Mouse (Mus musculus) layer of hippocampus, adult 8-10 months (tissue): ENCODE data around the gene Krt33a. TPM values are rescaled to one million over a fixed set of nuclear protein-coding genes. Genes with fewer than 3 reads are reported as not detected.

Source experiments
- DNase-seq, 2 experiments: peaks; one replicate each; pipeline ENCODE4 v3.0.0; 2022; ENCODE audit warnings: low spot score in 2 of 2
- total RNA-seq, 4 experiments: library from RNA; stranded (reverse); gene quantifications; 2 replicates each; pipeline ENCODE4 v1.2.4; 2022

The Krt33a gene
- total RNA-seq, result not detected

- DNase-seq, result no peak
Measured at GRCm38 (mm10) chr11:100016112-100016511, at the start of gene Krt33a. Gene Krt33a (minus strand): TSS chr11:100016212.

DNA sequence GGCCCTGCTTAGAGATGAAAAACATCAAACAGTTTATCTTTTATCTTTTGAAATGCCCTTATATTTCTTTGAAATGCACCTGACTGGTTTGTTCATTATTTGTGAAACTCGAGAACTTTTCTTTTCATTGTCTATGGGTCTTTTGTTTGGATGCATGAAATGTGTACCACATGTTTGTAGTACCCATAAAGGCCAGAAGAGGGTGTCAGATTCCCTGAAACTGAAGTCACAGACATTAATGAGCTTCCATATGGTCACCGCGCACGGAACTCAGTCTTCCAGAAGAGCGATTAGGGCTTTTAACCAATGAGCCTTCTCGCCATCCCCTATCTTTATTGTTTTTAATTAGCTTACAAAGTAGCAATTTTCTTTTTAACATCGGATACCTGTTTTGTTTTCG, 42.9 kb upstream of the Krt33a start:
- DNase-seq, result no peak

DNA sequence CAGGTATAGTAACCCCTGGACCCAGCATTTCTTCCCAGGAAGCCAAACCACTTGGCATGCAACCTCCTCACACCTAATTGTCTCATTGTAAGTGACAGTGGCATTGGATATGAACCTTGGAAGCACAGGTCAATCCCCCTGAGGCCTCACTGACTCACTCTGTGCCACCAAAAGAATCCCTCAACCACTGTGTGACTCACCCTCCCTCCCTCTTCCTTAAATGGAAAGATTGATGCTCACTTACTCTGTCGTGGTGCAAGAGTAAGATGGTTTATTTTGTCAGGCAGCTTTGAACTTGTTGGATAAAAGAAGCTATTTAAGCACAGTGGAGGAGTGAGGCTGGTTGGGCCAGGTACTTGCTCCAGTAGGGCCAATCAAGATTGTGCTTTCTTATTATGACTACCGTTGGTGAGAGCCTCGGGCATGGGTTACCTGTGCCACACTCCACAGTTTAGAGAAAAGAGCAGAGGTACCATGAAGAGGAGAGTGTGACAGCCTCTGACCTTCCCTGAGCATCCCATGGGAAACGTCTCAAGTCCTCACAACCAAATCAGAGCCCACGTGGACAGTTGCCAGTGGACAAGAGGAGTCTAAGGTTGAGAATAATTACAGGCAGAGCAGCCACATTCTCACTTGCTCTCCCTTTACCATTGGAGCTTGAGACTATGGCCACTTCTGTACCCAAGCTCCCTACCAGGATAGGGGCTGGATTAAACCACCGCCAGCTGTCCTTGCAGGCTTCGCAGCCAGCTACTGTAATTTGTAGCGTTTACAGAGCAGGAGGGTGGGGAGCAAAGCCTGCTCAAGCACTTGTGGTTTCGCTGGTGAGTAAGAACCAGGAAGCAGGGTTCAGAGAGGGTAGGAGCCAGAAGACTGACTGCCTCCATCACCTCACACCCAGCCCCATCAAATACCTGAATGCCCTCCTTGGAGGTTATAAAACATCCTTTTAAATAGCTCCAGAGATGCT, 40.0 kb upstream of the Krt33a start:
- DNase-seq, result no peak

DNA sequence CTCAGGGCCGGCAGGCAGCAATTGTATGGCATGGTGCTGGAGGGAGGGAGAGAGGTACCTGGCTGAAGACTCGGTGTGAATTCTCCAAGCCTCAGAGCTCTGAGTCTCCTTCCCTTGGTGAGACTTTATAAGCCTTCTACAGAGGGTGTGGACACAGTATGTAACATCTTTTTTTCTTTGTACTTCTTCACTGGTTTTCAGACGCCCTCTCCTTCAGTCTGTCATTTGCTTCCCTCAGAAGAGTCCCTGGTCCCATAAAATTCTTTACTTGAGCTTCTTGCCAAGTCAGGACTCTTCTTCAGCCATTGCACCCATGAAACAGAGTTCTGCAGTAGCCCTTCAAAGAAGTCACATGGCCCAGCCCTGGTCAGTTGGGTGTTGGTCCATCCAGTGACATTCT, 34.4 kb upstream of the Krt33a start, which contains the start of gene Krt31:
TSS of gene Krt31 (minus strand) at position 101 of the 400 bp plus-strand sequence.
- DNase-seq, result no peak

GRCm38 (mm10) chr11:100047193-100047592, 31.2 kb upstream of the Krt33a start:
- DNase-seq, result no peak

DNA sequence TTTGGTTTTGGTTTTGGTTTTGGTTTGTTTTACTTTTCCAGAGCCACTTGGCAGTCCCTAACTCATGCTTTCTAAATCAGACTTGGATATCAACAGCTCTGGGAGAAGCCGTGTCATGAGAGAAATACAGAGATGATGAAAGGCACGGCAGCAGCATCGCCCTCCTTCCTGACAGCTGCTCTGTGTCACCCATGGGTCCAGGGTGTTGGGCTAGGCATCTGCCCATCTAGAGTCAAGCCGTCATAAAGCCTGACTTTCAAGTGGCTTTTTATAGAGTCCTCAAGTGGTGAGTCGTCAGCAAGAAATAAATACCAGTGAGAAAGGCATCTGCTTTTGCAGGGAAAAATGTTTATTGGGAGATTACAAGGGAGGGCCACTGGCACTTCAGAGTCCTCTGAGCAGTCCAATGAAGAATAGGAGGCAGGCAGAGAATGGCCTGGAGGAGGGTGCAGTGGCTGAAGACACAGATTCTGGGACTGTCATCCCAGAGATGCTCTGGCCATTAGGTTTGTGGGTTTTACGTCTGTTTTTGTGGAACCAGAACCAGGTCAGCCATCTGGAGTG, 30.4 kb upstream of the Krt33a start:
- DNase-seq, result no peak

DNA sequence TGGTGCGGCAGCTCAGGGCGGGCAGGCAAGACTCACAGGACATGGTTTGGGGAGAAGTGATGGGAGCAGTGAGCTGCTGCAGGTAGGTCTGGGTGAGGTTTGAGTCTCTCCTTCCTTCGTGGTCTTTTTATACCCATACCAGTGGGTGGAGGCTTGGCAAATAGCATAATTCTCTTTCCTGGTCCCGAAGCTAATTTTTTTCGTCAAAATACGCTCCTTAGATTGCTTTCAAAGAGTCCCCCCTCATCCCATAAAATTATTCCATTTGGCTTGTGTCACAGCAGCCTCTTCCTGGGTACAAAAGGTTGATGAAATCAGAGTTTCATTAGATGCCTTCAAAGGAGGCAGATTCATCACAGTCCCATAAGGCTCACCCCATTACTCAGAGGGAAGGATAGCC, 25.4 kb upstream of the Krt33a start, which contains the start of gene Krt34:
TSS of gene Krt34 (minus strand) at position 101 of the 400 bp plus-strand sequence.
- DNase-seq, result no peak

DNA sequence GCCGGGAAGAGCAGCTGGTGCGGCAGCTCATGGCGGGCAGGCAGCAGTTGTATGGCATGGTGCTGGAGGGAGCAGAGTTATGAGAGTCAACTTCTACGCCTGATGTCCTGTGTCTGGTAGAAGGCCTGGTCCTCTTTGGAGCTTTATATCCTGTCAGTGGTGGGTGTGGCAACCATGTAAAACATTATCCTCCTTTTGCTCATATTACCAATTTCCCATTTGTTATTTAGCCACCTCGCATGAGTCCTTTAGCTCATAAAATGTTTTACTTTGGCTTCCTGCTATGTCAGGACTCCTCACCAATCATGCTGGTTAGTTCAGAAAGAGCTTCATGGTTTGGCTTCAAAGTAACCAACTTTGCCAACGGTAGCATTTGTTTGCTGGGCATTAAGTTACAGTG, 13.8 kb upstream of the Krt33a start, which contains the start of gene Krt33b:
TSS of gene Krt33b (minus strand) at position 101 of the 400 bp plus-strand sequence.
- DNase-seq, result no peak

DNA sequence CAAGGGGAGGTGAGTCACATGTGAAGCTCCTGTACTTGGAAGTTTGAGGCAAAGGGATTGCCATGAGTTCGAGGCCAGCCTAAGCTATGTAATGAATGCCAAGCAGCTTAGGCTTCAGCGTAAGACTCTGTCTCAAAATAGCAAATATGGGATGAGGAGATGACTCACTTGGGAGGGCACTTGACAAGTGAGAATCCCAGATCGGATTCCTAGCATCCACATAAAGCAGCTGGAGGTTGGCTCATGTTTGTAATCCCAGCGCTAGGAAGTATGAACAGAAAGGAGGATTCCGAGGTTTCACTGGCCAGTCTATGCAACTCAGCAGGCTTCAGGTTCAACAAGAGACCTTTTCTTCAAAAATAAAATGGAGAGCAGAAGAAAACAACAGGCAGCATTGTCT, 5.4 kb upstream of the Krt33a start:
- DNase-seq, result no peak

- DNase-seq, result no peak
Measured at GRCm38 (mm10) chr11:100019466-100019865, 3.5 kb upstream of the Krt33a start.

DNA sequence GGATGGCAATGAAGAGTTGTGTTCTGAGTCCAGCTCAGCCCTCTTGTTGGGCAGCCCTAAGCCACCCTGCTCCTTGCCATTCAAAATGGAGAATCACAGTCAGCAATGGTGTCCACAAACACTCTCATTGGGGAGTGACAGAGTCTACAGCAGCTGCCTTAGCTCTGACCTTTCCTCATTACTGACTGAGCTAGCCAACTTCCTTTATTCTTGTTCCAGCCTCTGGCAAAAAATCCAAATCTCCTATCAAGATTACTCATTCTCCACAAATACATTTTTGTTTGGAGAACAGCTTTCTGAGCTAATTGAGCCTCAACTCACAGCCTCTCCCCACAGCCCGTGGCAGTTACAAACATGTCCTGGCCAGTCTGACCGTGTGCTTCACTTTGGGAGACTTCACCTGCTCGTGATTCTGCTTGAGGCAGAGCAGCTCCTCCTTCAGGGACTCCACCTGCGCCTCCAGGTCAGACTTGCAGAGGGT, 2.3 kb downstream of the Krt33a start:
- no peak for DNase-seq

DNA sequence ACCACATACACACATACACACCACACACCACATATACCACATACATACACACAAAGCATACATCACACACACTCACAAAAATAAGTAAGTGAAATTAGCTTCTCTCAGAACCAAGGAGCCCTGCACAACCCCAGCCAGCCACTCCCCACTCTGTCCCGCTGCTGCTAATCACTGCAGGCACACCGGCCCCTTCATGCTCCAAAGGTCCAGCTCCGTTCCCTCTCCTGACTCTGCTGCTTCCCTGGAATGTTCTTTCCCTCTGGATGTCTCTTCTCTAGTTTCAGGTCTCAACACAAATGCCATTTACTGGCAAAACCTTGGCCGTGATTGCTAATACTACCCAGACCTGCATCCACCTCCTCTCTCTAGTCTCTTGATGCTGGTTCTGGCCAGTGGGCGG, 5.3 kb downstream of the Krt33a start:
- no peak for DNase-seq

- no peak for DNase-seq
Measured at GRCm38 (mm10) chr11:100008336-100008735, 7.7 kb downstream of the Krt33a start.

DNA sequence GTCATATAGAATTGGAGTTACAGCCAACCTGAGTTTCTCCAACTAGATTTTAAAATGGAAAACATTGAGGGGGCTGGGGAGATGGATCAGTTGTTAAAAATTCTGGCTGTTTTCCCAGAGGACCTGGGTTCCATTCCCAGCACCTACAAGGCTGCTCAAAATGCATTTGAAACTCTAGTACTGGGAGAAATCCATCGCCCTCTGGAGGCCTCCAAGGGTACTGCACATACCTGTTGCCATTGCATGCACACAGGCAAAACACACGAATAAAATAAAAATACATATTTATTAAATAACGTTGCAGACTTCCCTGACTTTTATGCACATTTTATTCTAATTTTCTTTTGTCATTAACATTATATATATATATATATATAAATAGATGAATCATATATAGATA, 9.4 kb downstream of the Krt33a start:
- no peak for DNase-seq

DNA sequence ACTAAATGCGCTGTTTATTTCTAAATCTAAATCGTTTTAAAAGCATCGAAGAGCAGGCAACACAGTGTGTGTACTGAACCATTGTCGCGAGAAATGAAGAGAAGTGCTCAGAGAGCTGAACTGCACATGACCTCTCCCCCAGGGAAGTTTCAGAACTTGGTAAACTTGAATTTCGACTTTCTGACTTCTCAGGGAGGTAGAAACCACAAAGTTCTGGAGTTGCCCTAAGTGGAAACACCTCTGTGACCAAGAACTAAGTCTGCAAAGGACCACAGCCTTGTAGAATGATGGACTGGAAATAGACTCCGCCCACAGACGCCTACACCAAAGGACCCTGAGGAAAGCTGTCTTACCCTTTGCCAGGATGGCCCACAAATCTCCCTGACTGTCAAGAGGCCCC, 10.1 kb downstream of the Krt33a start:
- no peak for DNase-seq

DNA sequence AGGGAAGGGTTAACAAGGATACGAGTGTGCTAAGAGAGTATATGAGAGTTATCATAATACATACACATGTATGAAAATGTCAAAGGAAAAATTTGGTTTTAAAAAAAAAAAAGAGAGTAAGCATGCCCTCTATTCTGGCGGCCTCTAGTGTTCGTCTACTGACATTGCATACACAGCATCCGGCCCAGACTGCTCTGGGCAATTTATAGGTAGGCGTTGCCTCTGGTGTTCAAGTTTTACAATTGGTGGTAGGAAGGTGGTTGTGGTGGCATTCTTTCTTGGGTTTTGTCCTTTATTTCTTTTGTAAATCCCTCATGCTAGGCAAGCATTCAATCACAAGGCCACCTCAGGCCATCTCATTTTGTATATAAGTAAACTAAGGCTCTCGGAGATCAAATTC, 11.2 kb downstream of the Krt33a start:
- peak; percentile 37 to 54 for DNase-seq

DNA sequence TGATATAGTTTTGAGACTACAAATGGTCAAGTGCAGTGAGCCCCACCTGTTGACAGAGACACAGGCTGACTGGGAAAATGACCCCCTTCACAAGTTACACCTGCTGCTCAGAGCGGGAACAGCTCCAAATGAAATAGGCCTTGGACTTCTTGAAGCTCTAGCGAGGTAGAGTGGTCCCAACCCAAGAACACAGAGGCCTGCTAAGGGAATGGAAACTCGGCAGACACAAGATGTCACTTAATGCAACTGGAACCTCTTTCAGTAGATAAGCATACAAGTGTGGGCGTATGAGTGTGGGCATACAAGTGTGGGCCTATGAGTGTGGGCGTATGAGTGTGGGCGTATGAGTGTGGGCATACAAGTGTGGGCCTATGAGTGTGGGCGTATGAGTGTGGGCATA, 16.9 kb downstream of the Krt33a start:
- no peak for DNase-seq

- no peak for DNase-seq
Measured at GRCm38 (mm10) chr11:99994384-99994661, 21.7 kb downstream of the Krt33a start.

DNA sequence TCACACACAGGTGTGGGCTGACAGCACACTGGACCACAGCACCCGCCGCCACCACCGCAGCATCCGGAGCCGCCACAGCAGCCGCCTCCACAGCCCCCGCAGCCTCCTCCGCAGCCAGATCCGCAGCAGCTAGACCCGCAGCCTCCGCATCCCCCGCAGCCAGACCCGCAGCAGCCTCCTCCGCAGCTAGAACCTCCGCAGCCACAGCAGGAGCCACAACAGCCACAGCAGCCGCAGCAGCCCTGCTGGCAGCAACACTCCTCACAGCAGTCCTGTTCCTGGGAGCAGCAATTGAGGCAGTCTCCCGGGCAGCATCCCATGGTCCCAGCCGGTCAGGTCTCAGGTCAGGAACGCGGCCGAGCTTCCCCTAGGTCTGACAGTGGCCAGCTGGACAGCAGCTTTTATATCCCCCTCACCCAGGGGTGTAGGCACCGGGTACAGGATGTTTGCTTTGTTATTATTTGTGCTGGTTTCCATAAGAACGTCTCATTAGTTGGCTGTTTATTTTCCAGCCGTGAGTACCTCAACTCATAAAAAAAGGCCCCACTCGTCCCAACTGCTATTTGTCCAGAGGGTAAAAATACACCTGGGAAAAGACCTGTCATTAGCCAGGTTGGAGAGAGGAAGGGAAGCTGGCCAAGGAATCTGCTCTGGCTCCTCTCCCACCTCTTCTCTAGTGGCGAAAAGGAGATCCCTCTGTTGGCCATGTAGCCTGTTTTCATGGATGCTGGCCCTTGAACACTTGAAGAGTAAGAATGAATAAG, 22.2 kb downstream of the Krt33a start, which contains the start of gene Krtap17-1:
TSS of gene Krtap17-1 (minus strand) at position 375 of the 764 bp plus-strand sequence.
- DNase-seq, result no peak

DNA sequence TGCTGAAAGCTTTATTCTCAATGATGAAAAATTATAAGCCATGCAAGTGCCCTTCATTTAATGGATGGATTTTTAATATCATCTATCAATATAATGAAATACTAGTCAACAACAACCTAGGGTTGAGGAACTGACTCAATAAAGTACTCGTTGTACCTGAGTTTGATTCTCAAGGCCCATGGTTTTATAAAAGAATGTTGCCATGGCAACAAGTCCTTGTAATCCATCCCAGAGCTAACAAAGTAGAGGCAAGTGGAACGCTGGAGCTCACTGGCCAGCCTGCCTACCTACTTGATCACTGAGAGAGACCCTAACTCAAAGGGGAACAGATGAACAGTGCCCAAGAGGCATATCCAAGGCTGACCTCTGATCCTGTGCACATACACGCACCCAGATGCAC, 25.4 kb downstream of the Krt33a start:
- no peak for DNase-seq

GRCm38 (mm10) chr11:99989881-99990405, 26.1 kb downstream of the Krt33a start:
- no peak for DNase-seq

DNA sequence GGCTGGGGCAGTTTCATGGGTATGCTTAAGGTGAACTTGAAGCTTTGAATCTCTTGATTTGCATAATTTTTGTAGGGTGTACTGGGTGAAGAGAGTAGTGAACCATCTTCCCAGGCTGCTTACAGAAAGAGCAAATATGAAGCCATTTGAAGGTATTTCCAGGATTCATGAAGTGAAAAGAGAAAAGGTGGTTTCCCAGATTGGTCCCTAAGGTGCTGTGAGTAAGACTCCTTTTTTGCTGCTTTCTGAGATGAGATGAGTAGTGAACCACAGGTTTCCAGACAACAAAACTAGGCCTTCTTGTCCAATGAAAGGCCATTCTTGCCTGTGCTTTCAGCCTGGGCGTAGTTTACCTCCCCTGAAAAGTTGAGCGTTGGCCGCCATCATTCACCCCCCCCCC, 27.5 kb downstream of the Krt33a start:
- DNase-seq, result no peak
